Mouse (Mus musculus) thymus, postnatal 36 days (tissue): Measurements from ENCODE around the gene Galp.
"Not testable (repeated sequence)": the region's sequence is repeated elsewhere in the genome, so short reads cannot be mapped to it uniquely, and the experiment has no call there.

ENCODE experiments used
- DNase-seq, 2 experiments: peaks; one replicate each; pipeline ENCODE4 v3.0.0; 2022; ENCODE audit warnings: mixed read lengths in 2 of 2

The Galp gene

GRCm38 (mm10) chr7:6196790-6197189, at the start of gene Galp:
Gene Galp, plus strand, starts transcription at chr7:6197090.
- no peak for DNase-seq

DNA sequence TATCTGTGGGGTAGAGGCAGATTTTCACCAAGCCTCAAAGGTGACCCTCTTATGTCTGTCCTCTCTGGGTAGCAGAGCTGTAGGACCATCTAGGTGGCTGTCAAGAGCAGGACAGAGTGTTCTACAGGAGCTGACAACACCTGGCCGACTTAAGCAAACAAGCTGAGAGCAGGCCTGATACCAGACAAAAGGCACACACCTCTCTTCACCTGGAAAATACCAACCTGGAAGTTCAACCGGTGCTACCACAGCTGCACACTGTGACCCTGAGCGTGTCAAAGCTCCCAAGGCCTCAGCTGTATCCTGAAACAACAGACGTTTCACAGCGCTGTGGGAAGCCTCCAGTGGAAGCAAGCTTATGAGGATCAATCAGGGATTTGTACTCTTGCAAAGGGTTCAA, 49.2 kb upstream of the Galp start:
- no peak for DNase-seq

DNA sequence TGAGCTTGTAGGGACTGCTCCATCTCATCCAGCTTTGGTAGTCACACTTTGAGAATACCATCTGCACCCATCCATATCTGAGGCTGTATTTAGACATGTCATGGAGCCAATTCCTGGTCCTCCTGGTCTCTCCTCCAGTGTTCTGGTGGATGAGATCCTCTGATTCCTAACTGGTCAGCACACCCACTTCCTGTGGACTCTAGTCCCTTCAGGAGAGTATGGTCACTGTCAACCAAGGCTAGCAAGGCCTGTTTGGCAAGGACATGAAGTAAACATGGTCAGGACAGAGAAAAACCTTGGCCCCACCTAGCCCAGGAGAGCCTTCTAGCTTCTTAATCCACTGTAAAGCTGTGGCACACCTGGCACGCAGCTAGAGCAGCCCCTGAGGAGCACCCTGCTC, 45.6 kb upstream of the Galp start:
- no peak for DNase-seq

GRCm38 (mm10) chr7:6152036-6152435, 44.9 kb upstream of the Galp start:
- no peak for DNase-seq

GRCm38 (mm10) chr7:6153131-6153530, 43.8 kb upstream of the Galp start:
- DNase-seq, result no peak

GRCm38 (mm10) chr7:6154164-6154563, 42.7 kb upstream of the Galp start:
- no peak for DNase-seq

DNA sequence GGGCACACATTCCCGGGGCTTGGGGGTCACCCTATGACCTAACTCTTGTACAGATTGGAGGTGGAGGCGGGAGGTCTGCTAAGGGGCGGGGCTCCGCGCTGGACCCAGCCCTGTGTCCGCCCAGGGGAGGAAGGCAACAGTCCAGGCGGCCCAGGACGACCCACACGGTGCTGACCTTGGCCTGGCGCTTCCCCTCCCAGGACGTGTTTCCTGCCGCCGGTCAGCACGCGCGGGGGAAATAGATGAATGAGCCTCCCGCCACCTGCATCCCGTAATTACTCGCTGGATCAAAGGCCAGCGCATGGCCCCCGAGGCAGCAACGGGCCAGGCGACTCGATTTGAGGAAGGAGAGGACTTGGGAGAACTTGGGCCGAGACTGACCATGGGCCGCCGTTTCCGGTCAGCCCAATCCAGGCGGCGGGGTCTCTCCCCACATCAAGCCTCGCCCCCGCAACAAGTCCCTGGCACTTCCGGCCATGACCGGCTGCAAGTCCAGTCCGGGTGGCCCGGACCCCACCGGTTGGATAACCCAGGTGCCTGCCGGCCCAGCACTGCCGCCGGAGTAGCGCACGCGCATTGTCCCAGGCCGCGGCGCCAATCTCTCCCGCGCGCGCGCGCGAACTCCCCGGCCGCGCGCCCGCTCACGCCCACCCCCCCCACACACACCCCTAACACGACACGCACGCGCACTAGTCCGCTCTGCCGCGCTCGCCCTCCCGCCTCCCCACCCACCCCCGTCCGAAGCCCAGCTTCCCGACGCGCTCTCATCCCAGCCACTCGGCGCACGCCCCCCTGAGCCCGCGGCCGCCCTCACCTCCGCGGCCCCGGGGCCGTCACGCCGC, 41.6 kb upstream of the Galp start:
- peak; percentile 81 to 84 for DNase-seq

GRCm38 (mm10) chr7:6155901-6156411, 40.9 kb upstream of the Galp start, which contains the start of gene Zfp787:
Gene Zfp787, minus strand, starts transcription at chr7:6155997.
- peak; percentile 95 to 97 for DNase-seq

- no peak for DNase-seq
These were observed 39.9 kb upstream of the Galp start for GRCm38 (mm10) chr7:6156901-6157472.

- DNase-seq, result no peak
These were observed 39.4 kb upstream of the Galp start for GRCm38 (mm10) chr7:6157479-6157878.

GRCm38 (mm10) chr7:6159604-6160003, 37.3 kb upstream of the Galp start:
- no peak for DNase-seq

- DNase-seq, result no peak
These were observed 35.3 kb upstream of the Galp start for GRCm38 (mm10) chr7:6161541-6161940.

- DNase-seq, result no peak
These were observed 34.7 kb upstream of the Galp start for GRCm38 (mm10) chr7:6162172-6162571.

GRCm38 (mm10) chr7:6164671-6165070, 32.2 kb upstream of the Galp start:
- no peak for DNase-seq

DNA sequence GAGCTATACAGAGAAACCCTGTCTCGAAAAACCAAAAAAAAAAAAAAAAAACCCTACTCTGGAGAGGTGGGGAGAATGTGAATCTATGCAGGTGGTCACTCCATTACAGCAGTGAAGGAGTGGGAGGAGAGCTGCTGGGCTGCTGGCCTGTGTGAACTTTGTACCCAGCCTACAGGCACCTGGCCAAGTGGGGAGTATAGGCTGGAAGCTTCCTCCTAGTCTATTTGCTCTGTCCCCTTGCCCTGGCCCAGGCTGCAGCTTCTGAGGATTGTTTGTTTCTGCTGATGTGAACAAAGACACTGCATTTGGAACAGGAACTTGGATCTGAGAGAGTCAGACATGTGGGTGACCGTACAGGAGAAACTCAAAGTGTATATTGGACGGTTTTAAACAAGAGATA, 27.5 kb upstream of the Galp start:
- DNase-seq, result no peak

GRCm38 (mm10) chr7:6170391-6170790, 26.5 kb upstream of the Galp start:
- no peak for DNase-seq

DNA sequence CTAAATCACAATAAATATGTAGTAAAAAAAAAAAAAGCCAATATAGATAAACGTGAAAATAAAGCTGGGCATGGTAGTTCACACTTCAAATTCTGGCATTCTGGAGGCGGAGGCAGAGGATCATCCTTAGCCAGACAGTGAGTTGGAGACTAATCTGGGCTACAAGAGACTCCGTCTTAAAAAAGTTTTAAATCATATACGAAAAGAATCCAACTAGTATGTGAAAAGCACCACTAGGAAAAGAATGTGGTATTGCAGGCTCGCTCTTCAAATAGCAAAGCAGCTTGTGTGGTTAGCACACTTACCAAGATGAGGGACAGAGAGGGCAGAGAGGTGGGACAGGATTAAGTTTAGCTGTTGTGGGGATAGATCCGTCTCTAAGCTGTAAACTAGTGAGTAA, 26.0 kb upstream of the Galp start:
- DNase-seq, result no peak

- peak; percentile 74 to 78 for DNase-seq
These were observed 25.4 kb upstream of the Galp start for GRCm38 (mm10) chr7:6171444-6172005.

DNA sequence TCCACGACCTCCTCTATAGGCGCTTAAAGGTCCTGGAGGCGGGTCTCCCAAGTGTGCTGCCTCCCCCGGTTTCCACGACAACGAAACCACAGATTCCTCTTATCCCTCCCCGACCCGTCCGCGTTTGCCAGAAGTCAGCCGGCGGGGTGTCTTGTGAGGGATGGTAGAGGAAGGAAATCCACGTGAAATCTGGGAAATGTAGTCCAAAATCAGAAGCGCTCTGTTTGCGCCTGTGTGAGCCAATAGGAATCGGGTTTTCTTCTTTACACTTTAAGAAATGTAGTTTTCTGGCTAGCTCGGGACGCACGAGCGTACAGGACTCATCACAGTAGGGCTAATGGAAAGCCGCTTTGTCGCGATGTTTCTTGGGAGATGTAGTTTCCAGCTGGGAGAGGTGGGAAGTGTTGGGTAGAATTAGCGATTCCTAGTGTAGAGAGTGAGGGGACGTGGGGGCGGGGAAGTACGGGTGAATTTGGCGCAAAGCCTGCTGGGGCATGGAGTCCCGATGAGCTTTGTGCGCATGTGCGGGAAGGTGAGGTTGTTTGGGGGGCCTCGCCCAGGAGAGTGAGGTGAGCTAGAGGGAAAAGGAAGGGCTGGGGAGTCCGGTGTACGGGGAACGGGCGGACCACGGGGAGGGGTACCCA, 24.8 kb upstream of the Galp start, which contains the start of gene Zfp444:
TSS of gene Zfp444 (plus strand) at position 221 of the 644 bp plus-strand sequence.
- peak; percentile 96 to 97 for DNase-seq

- DNase-seq, result no peak
These were observed 24.1 kb upstream of the Galp start for GRCm38 (mm10) chr7:6172674-6173244.

- DNase-seq, result no peak
These were observed 23.0 kb upstream of the Galp start for GRCm38 (mm10) chr7:6173872-6174271.

DNA sequence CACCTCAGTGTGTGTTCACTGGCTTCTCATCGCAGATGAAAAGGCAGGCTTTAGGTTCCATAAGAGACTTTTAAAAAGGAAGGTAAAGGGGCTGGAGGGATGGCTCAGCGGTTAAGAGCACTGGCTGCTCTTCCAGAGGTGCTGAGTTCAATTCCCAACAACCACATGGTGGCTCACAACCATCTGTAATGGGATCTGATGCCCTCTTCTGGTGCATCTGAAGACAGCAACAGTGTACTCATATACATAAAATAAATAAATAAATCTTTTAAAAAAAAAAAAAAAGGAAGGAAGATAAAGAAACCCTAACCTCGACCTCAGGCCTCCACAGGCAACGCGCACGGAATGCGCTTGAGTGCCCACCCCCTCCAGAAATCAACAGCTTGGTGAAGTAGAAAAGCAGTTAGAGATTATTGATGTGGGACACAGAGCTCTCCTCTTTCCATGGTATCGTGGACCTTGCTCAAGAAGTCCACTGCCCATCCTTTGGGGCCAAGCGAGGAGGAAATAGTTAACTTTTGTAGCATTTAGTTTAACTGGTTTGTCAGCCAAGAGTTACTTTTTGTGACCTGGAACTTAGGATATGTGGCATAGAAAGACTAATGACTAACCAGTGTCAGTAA, 22.4 kb upstream of the Galp start:
- not testable (repeated sequence) for DNase-seq
